Mouse (Mus musculus): ENCODE data around the gene Hip1r.

GRCm38 (mm10) chr5:124006082-124006873 is 32.9 kb downstream of the Hip1r start:
- TF ChIP-seq CTCF (IDR thresholded peaks at IDR 0.05; ENCODE audit: low read depth) (no peak), EP300 (IDR thresholded peaks at IDR 0.05; ENCODE audit: low read depth) (no peak)

Measured in liver, postnatal 0 days (tissue).